Mouse (Mus musculus) liver, adult 2 months (tissue): ENCODE measurements around the gene Olfr332. TPM values are rescaled to one million over a fixed set of nuclear protein-coding genes. Genes with fewer than 3 reads are reported as not detected.
"Not testable (repeated sequence)": the region's sequence is repeated elsewhere in the genome, so short reads cannot be mapped to it uniquely, and the experiment has no call there.

Source experiments
- DNase-seq: peaks from one replicate; pipeline ENCODE4 v3.0.0-alpha.2; 2011; ENCODE audit warnings: low read depth, low spot score; ENCODE audit errors: extremely low read depth
- H3K27ac ChIP-seq: fragments of 200-500 bp; replicated peaks from 2 replicates; pipeline ENCODE4 v1.5.1; 2012; ENCODE audit warnings: low read depth, mild to moderate bottlenecking, control low read depth, inconsistent platforms, low read length; ENCODE audit not compliant: insufficient read depth
- H3K27me3 ChIP-seq: fragments of 200-500 bp; 2 replicates; pipeline ENCODE4 v1.6.1; 2012; ENCODE audit warnings: mild to moderate bottlenecking, moderate library complexity, low read length, inconsistent platforms; ENCODE audit not compliant: control insufficient read depth, insufficient read depth
- H3K36me3 ChIP-seq: fragments of 200-500 bp; 2 replicates; pipeline ENCODE4 v1.6.1; 2012; ENCODE audit warnings: low read length, inconsistent platforms; ENCODE audit not compliant: control insufficient read depth, insufficient read depth
- H3K4me1 ChIP-seq: fragments of 200-500 bp; 2 replicates; pipeline ENCODE4 v1.6.1; 2011; ENCODE audit warnings: low read length; ENCODE audit not compliant: control insufficient read depth, insufficient read depth
- H3K4me3 ChIP-seq: fragments of 200-500 bp; 2 replicates; pipeline ENCODE4 v1.5.1; 2011; ENCODE audit warnings: low read depth, mild to moderate bottlenecking, control low read depth, low read length, moderate library complexity; ENCODE audit not compliant: insufficient read depth
- H3K79me2 ChIP-seq: fragments of 200-500 bp; 2 replicates; pipeline ENCODE4 v1.6.1; 2012; ENCODE audit warnings: inconsistent platforms, mild to moderate bottlenecking, low read length, moderate library complexity; ENCODE audit not compliant: control insufficient read depth, insufficient read depth
- H3K9ac ChIP-seq: fragments of 200-500 bp; 2 replicates; pipeline ENCODE4 v1.6.1; 2012; ENCODE audit warnings: low read depth, mild to moderate bottlenecking, control low read depth, inconsistent platforms, low read length
- CTCF ChIP-seq: fragments of 200-500 bp; IDR thresholded peaks from 2 replicates; pipeline ENCODE4 v1.5.1; 2011; ENCODE audit warnings: low read depth, low read length, control low read depth
- POLR2A ChIP-seq: fragments of 200-500 bp; IDR thresholded peaks from 2 replicates; pipeline ENCODE4 v1.6.1; 2011; ENCODE audit warnings: low read length, control low read depth; ENCODE audit not compliant: insufficient read depth; ENCODE audit errors: extremely low read depth
- WGBS: fragments of 180-500 bp; shearing (Covaris S2); methylation state at CpG from one replicate; pipeline ENCODE4 v1.1.7; 2018; 5-methylcytosine and 5-hydroxymethylcytosine counted together
- polyA plus RNA-seq: library from polyadenylated mRNA; depleted of rRNA; stranded (reverse); fragments of >200 nt; gene quantifications from 2 replicates; pipeline ENCODE4 v1.2.3, GENCODE M21; 2012; rRNA removed
- total RNA-seq: library from RNA; depleted of rRNA; stranded (reverse); fragments of >200 nt; gene quantifications from 2 replicates; pipeline ENCODE4 v1.2.3, GENCODE M21; 2014; rRNA removed

The Olfr332 gene
- total RNA-seq (not detected in 2 replicates), polyA plus RNA-seq (not detected in 2 replicates)

GRCm38 (mm10) chr11:58492455-58492854 is at the start of gene Olfr332:
Gene Olfr332 (minus strand): TSS chr11:58492555.
- no peaks in the 10 kb centered on the region for H3K4me1 ChIP-seq
- H3K79me2 ChIP-seq = no peaks in the 10 kb centered on the region
- H3K36me3 ChIP-seq = no peaks in the 10 kb centered on the region
- TF ChIP-seq CTCF = no peak
- no peak within 1 kb of the TSS for H3K9ac ChIP-seq
- no peak within 1 kb of the TSS for H3K4me3 ChIP-seq
- 83% methylated on average over 2 of the region's 2 CpGs for WGBS
- H3K27ac ChIP-seq = no peak within 1 kb of the TSS
- H3K27me3 ChIP-seq = peaks cover 2% of the 10 kb centered on the region; the same call in 1 of the 2 replicates
- DNase-seq = no peak

DNA sequence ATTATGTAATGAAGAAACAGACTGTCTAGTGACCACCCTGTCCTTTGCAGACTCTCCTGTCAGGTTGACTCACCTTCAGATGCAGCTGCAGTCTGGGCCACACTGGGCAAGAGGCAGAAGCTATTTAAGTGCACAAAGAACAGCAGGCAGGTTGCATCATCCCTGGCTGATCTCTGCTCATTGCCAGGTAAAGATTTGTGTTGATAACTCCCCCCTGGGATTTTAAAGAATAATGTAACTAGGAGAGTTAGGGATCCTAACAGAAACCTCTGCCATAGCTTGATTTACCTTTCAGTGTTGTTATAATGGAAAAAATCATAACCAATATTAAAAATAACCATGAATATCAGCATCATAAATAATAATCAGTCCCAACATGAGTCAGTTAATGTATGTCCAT is 42.4 kb upstream of the Olfr332 start, which contains the start of gene Olfr330:
Gene Olfr330 (minus strand): TSS at position 101 of the 400 bp plus-strand sequence.
- not testable (repeated sequence) for H3K4me1 ChIP-seq, H3K79me2 ChIP-seq, H3K36me3 ChIP-seq, H3K27me3 ChIP-seq, DNase-seq, H3K9ac ChIP-seq, H3K4me3 ChIP-seq, H3K27ac ChIP-seq

DNA sequence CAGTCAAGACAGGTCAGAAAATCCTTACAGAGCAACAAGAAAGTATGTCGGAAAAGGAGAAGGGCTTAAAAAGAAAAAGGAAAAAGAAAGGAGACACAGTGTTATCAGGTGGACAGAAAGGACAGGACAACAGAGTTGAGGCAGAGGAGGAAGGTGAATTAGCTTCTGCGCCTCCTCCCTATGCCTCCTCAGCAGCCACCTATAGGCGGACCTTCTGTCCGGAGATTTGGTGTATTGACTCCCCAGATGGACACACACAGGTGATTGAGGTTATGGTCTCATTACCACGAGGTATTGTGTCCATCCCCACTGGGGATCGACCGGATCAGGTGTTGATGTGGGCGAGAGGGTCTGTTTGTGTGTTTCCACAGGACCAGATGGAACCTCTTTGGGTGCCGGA is 27.4 kb upstream of the Olfr332 start:
- H3K27me3 ChIP-seq, H3K27ac ChIP-seq, H3K9ac ChIP-seq, H3K36me3 ChIP-seq, H3K4me3 ChIP-seq, DNase-seq, H3K79me2 ChIP-seq, H3K4me1 ChIP-seq: not testable (repeated sequence)
- WGBS = 93% methylated on average over 7 of the region's 9 CpGs

GRCm38 (mm10) chr11:58518916-58519315 is 26.6 kb upstream of the Olfr332 start:
- not testable (repeated sequence) for H3K4me3 ChIP-seq, H3K27me3 ChIP-seq, H3K79me2 ChIP-seq, DNase-seq, H3K36me3 ChIP-seq, H3K4me1 ChIP-seq, H3K9ac ChIP-seq, H3K27ac ChIP-seq
- WGBS = 95% methylated on average over 18 of the region's 18 CpGs

GRCm38 (mm10) chr11:58509058-58509457 is 16.7 kb upstream of the Olfr332 start:
- 81% methylated on average over 19 of the region's 19 CpGs for WGBS
- not testable (repeated sequence) for H3K79me2 ChIP-seq, DNase-seq, H3K36me3 ChIP-seq, H3K9ac ChIP-seq, H3K4me3 ChIP-seq, H3K4me1 ChIP-seq, H3K27me3 ChIP-seq, H3K27ac ChIP-seq

DNA sequence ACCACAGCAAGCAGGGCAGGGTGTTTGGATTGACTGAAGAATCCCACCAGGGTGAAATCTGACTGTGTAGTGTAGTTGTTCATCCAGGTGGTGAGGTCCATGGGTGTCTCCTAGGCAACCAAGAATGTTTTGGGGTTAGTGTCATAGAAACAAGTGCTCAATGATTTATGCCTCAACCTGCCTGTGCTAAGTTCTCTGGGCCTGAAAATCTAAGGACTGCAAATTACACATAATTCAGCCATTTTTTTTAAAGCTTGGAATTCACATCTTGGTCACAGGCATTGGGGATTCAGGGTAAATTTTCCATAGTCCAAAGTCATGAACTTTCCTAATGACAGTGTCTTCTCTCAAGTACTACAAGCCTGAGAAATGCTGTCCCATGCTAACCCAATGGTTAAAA is 10.1 kb upstream of the Olfr332 start, which contains the start of gene Olfr331:
Gene Olfr331 (minus strand): TSS at position 101 of the 400 bp plus-strand sequence.
- H3K27ac ChIP-seq, H3K36me3 ChIP-seq, H3K27me3 ChIP-seq, H3K9ac ChIP-seq, DNase-seq, H3K4me1 ChIP-seq, H3K4me3 ChIP-seq, H3K79me2 ChIP-seq: not testable (repeated sequence)

GRCm38 (mm10) chr11:58499290-58499689 is 6.9 kb upstream of the Olfr332 start:
- H3K9ac ChIP-seq = no peak overlapping the region
- no peaks in the 10 kb centered on the region for H3K79me2 ChIP-seq
- no peak overlapping the region for H3K4me3 ChIP-seq
- no peak overlapping the region for H3K27ac ChIP-seq
- H3K4me1 ChIP-seq = no peaks in the 10 kb centered on the region
- no peak for DNase-seq
- TF ChIP-seq CTCF = no peak
- no peak for TF ChIP-seq POLR2A
- no peaks in the 10 kb centered on the region for H3K36me3 ChIP-seq
- H3K27me3 ChIP-seq = no peaks in the 10 kb centered on the region
- WGBS = 51% methylated on average over 3 of the region's 3 CpGs
